Mouse (Mus musculus) liver, adult 2 months (tissue): Measurements from ENCODE around the gene Tmem211.

Experiments used
- CTCF ChIP-seq: fragments of 200-500 bp; IDR thresholded peaks from 2 replicates; pipeline ENCODE4 v1.5.1; 2011; ENCODE audit warnings: low read depth, low read length, control low read depth
- POLR2A ChIP-seq: fragments of 200-500 bp; IDR thresholded peaks from 2 replicates; pipeline ENCODE4 v1.6.1; 2011; ENCODE audit warnings: low read length, control low read depth; ENCODE audit not compliant: insufficient read depth; ENCODE audit errors: extremely low read depth

DNA sequence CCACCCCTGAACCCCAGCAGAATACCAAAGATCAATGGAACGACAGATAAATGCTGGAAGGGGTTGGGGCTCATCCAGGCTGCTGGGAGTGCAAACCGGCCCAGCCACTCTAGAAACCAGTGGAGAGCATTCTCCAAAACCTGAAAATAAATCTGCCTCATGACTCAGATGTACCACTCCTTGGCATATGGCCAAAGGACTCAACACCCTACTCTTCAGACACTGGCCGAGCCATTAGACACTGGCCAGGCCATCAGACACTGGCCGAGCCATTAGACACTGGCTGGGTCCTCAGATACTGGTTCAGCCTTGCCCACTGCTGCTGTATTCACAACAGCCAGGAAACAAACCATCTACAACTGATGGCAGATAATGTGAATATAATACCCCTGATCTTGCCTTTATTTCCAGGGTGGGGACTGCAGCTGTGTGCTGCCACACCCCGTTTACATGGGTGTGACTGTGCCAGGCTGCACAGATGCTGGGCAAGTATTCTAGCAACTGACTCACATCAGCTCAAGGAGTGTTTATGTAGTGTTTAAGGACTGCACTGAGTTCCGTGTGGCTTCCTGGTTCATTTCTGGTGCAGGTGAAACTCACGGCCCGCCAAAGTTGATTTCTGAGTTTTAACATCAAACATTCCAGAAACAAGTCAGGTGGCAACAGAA, 22.7 kb downstream of the Tmem211 start:
- TF ChIP-seq CTCF: no peak
- no peak for TF ChIP-seq POLR2A
